Mouse (Mus musculus): Measurements from ENCODE around the gene C1qtnf5.

The C1qtnf5 gene

DNA sequence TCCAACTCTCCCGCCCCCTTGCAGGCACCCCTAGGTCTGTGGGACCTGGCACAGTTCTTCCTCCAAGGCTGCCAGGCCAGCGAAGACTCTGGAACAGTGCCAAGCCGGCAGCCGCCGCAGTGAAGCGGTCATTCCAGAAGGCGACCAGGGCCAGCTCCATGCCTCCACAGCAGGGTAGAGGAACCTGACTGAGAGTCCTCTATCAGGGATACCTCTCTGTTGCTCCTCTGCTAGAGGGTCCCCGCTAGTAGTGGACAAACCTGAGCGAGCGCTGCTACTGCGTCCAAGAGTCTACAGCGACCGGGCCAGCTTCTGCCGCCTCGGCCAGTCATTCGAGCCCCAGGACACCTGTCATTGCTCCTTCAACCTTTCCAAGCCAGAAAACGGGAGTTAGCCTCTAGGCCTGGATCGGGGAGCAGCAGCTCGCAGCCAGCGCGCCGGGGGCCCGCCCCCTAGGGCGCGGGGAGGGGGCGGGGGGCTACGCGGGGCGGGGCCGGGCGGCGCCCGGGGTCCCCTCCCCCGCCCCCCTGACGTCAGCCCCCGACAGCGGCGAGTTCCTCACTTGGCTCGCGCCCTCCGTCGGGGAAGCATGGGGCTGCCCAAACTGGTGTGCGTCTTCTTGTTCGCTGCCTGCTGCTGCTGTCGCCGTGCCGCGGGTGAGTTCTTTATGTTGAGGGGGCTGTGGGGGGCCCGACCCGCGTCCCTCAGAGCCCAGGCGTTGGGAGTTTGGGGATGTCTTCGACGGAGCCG lies 27.2 kb downstream of the C1qtnf5 start, which contains the start of gene Mcam:
Gene Mcam (plus strand): TSS at position 369 of the 750 bp plus-strand sequence.
- peak; percentile 87 for DNase-seq

DNA sequence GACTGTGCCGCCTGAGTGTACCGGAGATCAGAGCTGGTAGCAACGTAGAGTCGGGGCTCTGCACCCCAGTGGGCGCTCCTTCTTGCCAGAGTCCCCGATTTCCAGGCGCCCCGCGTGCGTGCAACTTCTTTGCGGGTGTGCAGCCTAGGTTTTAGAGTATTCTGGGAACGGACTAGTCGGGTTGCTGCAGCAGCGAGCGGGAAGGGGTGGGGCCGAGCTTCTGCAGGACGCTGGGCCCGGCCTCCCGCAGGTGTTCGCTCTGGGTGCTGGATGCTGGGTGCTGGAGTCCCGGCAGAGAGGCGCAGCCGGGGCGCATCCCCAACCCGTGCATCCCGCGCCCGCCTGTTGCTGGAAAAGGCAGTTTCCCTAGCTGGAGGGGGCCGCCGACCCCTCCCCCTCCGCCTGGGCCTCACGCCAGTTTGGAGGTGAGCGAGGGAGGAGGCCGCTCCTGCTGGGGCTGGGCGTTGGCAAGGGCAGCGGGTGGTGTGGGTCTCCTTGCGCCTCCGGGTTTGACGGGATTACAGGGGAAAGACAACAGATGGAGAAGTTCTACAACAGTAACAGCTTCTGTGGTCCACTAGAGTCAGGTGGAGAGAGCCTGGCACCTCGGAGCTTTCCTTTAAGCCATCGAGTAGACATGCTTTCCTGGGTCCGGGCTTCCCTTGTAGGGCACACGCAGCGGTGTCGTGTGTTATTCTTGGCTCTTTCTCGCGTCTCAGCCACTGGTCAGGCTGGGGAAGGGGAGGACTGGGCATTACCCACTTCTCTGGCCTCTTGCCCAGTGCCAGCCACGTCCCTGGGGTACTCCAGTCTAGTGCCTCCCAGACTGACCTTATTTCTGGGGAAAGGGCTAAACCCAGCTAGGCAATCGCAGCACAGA lies 28.0 kb downstream of the C1qtnf5 start:
- DNase-seq = peak; percentile 79

DNA sequence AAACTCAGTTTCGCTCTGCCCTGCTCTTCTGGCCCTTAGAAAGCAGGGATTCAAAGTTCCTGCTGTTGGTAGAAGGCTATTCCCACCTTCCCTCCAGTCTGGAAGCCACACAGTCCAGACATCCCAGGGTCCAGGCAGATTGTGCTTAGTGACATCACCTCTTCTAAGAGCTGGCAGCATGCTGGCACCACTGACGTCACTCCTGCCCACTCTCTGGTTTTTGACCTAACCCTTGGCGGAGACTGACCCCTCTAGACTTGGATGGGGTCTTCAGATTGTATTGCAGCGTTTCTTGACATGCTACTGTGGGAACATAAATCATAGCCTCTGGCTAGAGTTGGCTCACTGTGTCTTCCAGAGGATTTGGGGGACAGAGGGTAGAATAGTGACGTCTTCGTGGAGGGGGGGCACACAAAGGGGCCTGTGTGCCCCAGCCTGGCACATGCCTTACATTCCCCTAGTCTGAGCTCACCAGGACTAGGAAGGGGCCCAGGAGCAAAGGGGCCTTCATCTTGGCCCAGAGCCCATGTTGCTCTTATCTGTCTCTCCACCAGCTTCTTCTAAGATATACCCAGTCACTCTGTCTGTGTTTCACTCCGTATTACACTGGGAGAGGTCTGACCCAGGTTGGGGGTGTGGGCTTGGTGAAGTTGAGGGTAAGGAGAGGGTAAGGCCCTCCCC lies 28.8 kb downstream of the C1qtnf5 start:
- DNase-seq = peak; percentile 74

DNA sequence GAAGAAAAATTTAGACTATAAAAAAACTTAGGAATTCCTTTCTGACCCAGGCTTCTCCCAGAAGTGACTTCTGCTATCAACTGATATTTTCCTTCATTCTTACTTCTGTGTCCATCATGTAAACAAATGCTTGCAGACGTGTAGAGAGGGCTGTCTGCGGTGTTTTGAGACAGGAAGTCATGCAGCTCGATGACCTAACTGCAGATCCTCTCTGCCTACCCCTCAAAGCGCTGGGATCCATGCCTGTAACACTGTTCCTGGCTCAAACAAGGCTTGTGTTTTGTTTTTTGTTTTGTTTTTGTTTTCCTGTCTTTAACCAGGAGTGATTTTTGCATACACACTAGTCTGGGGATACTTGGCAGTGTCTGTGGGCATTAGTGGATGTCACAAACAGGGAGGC lies 30.8 kb downstream of the C1qtnf5 start:
- DNase-seq = no peak

DNA sequence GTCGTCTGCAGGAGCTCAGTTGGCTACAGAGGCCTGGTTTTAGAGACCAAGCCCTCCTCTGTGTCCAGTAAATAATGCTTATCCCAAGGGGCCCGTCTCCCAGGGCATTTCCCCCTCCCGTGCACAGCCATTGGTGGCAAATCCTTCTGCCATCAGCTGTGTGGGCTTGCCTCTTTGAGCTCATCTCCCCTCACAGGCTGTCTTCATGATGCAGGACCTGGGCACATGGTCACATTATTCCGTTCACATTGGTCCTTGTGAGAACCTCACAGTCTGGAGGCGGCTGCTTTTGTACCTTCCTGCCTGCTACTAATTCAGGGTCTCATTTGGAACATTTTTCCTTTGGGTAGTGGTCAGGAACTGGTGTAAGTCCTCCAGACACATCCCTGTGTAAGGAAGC lies 34.9 kb downstream of the C1qtnf5 start:
- DNase-seq = no peak

DNA sequence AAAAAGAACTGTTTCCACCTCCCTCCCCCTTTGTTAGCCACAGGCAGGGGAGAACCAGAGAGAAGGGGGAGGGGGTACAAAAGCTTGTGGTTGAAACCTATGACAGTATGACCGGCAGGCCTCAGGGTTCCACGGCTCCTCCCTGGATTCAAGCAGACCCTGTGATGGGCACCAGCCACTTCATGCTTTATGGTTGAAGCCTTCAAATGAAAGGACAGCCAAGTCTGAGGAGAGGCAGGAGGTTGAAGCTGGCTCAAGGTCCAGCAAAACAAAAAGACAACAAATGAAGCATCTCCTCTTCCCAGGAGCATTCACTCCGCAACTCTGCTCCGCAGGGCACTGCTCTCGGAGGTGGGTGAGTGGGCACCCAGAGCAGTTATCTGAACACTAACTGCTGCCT lies 36.4 kb downstream of the C1qtnf5 start:
- peak; percentile 16 for DNase-seq

DNA sequence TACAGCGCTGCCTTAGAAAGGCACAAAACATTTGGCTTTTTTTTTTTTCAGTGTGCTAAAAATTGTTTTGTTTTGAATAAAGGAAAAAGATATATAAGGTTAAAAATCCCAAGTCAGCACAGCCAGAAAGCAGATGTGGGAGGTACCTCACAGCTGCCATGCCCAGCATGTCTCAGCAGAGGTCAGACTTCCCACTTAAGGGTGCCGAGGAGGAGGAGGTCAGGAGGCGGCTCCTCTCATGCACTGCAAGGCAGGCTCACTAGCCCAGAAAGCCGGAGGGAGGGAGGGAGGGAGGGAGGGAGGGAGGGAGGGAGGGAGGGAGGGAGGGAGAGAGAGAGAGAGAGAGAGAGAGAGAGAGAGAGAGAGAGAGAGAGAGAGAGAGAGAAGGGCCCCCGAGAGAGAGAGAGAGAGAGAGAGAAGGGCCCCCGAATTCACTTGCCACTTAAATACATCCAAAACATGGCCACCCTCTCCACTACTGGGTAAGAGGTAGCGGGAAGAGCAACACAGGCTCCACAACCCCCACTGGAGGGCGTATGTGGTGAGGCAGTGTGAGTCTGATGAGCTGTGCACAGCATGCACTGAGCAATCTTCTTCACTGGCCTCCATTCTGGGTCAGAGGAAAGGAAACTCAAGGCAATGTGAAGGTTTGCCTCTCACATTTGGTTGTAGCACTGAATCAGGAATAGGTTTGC lies 37.1 kb downstream of the C1qtnf5 start:
- DNase-seq = peak; percentile 39

DNA sequence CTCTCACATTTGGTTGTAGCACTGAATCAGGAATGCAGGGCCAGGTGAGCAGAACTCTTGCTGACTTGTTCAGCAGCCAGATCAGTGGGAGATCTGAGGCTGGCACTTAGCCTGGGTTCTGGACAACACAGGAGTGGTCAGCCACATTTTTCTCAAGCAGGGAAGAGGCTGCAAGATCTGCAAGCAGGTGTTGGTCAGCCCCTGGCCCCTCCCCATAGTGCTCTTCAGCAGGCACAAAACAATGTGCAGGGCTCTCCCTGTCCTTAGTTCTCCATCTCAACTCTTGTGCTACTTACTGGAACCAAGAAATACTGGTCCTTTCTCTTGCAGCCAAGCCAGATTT lies 37.6 kb downstream of the C1qtnf5 start:
- peak; percentile 82 for DNase-seq

DNA sequence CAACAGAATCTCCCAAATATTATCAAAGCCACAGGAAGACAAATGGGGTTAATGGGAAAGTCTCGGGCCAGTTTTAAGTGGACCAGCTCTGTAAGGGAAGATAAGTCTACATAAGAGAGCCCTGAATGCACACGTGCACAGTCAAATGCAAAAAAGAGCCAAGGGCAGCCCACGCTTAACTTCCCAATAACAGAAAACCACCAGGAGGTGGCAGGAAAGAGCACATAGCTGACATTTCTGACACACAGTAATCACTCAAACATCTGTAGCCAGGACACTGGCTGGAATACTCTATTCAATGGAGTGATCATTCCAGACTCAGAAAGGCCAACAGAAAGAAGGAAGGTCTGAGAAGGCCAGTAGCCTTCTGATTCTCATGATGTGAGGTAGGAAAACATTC lies 40.2 kb downstream of the C1qtnf5 start:
- no peak for DNase-seq
